Comparison of ENCODE assay signal across 19 mouse cellular contexts in genomic region chr1:45135152-45135714, GRCm38 (mm10).
DNase-seq lines count a peak whose midpoint lies in the region; ATAC-seq and TF ChIP-seq lines count a peak whose summit lies in the region.
"Had no signal": no experiment of that assay in that cellular context is flagged by ENCODE, and none has a peak within 500 bp of the region (broad histone marks: within the 10 kb centered on the region; RNA-seq: fewer than 3 reads in every experiment).

No protein-coding gene starts in this region.

- TF ChIP-seq POLR2A in cerebellum, adult 2 months (IDR thresholded peaks at IDR 0.05; ENCODE audit: borderline replicate concordance, insufficient read depth, low read length): no peak

- 68% methylated on average over 6 of the region's 7 CpGs for WGBS in cerebellum, adult 2 months
- 36% methylated on average over 6 of the region's 7 CpGs for WGBS in intestine, embryonic 16.5 days

- no peaks in the 10 kb centered on the region for H3K27me3 ChIP-seq in cerebellum, adult 2 months (ENCODE audit: control insufficient read depth, insufficient read depth, low read length)
- H3K27me3 ChIP-seq in intestine, embryonic 16.5 days (replicated peaks; ENCODE audit: control insufficient read depth, insufficient read depth, low read length): no peaks in the 10 kb centered on the region
- H3K27me3 ChIP-seq: embryonic facial prominence, embryonic 13.5 days; forebrain, embryonic 13.5 days had no signal

- ATAC-seq in intestine, embryonic 16.5 days: peak; percentile 67; the same call in 1 of the 2 replicates
- ATAC-seq: forebrain, embryonic 13.5 days had no signal

- H3K27ac ChIP-seq in cerebellum, adult 2 months (ENCODE audit: insufficient read depth, low read length): no peak overlapping the region
- H3K27ac ChIP-seq in intestine, embryonic 16.5 days (ENCODE audit: low read length): no peak overlapping the region
- H3K27ac ChIP-seq: embryonic facial prominence, embryonic 13.5 days; forebrain, embryonic 13.5 days; heart, adult 2 months; hindbrain, embryonic 14.5 days had no signal

- no peak overlapping the region for H3K4me3 ChIP-seq in cerebellum, adult 2 months (replicated peaks; ENCODE audit: insufficient read depth, low read depth, low read length)
- no peak overlapping the region for H3K4me3 ChIP-seq in intestine, embryonic 16.5 days (ENCODE audit: low read length)
- H3K4me3 ChIP-seq: embryonic facial prominence, embryonic 13.5 days; forebrain, embryonic 13.5 days; heart, adult 2 months had no signal

- H3K4me2 ChIP-seq in intestine, embryonic 16.5 days (ENCODE audit: low read depth, low read length): no peak overlapping the region
- H3K4me2 ChIP-seq: embryonic facial prominence, embryonic 13.5 days; forebrain, embryonic 13.5 days; hindbrain, embryonic 14.5 days; liver, embryonic 11.5 days had no signal

- no peak for TF ChIP-seq CTCF in cerebellum, adult 2 months (IDR thresholded peaks at IDR 0.05; ENCODE audit: borderline replicate concordance, insufficient read depth, low read depth, low read length)

- intact Hi-C loops in left cerebral cortex, postnatal 4 days (cut with DNase I): no loop called here

- H3K36me3 ChIP-seq in intestine, embryonic 16.5 days (ENCODE audit: control insufficient read depth, insufficient read depth, low read length): no peaks in the 10 kb centered on the region
- H3K36me3 ChIP-seq: embryonic facial prominence, embryonic 13.5 days had no signal

- H3K9ac ChIP-seq in intestine, embryonic 16.5 days (ENCODE audit: low read depth, low read length): no peak overlapping the region
- H3K9ac ChIP-seq: embryonic facial prominence, embryonic 13.5 days; forebrain, embryonic 13.5 days; hindbrain, embryonic 14.5 days had no signal

- no peaks in the 10 kb centered on the region for H3K9me3 ChIP-seq in intestine, embryonic 16.5 days (ENCODE audit: control insufficient read depth, low read length)
- H3K9me3 ChIP-seq: embryonic facial prominence, embryonic 13.5 days; forebrain, embryonic 13.5 days had no signal

- DNase-seq in cerebellum, postnatal 10 days: peak; percentile 1
- DNase-seq in cerebellum, adult 2 months: no peak
- DNase-seq in left cerebral cortex, postnatal 4 days: peak; percentile 0
- no peak for DNase-seq in left cerebral cortex, adult 11 months (ENCODE audit: low spot score)
- peak; percentile 71 for DNase-seq in 3T3-L1 (ENCODE audit: low read depth, low spot score)
- DNase-seq in thymus, postnatal 36 days: no peak
- no peak for DNase-seq in gastrocnemius, postnatal 10 days
- DNase-seq: adrenal gland, adult 2 months; cerebellum, adult 8-10 months; heart, adult 2 months; heart, postnatal 10 days; kidney, postnatal 25 days; midbrain, embryonic 14.5 days; thymus, postnatal 14 days had no signal

- no peaks in the 10 kb centered on the region for H3K4me1 ChIP-seq in cerebellum, adult 2 months (ENCODE audit: control insufficient read depth, insufficient read depth, low read length)
- H3K4me1 ChIP-seq in intestine, embryonic 16.5 days (ENCODE audit: control insufficient read depth, insufficient read depth, low read length): no peaks in the 10 kb centered on the region; the same call in 1 of the 2 replicates
- H3K4me1 ChIP-seq: forebrain, embryonic 13.5 days had no signal

Comparison
In these comparisons a context has a peak if more than half of its experiments do, and no peak if none do; other contexts are left out.
1. DNase-seq: peak in cerebellum, postnatal 10 days (2 of 2), left cerebral cortex, postnatal 4 days (single experiment) and 3T3-L1 (single experiment); none in cerebellum, adult 2 months (0 of 2), left cerebral cortex, adult 11 months (single experiment), thymus, postnatal 36 days (0 of 2) and gastrocnemius, postnatal 10 days (single experiment).